Mouse (Mus musculus): Measurements from ENCODE around the gene Ramp3. TPM values are rescaled to one million over a fixed set of nuclear protein-coding genes. Genes with fewer than 3 reads are reported as not detected.

Ramp3 gene
- polyA plus RNA-seq, 1 experiment = 40.1 TPM

GRCm38 (mm10) chr11:6720746-6721145, 62.4 kb downstream of the Ramp3 start:
- Histone ChIP-seq H3K27me3 (replicated peaks; ENCODE audit: control insufficient read depth, insufficient read depth, low read length) (no peaks in the 10 kb centered on the region), H3K4me3 (ENCODE audit: insufficient read depth, low read depth, low read length) (no peak overlapping the region), H3K27ac (ENCODE audit: insufficient read depth, low read depth, low read length) (no peak overlapping the region), H3K4me1 (ENCODE audit: control insufficient read depth, insufficient read depth, low read length) (no peaks in the 10 kb centered on the region), H3K36me3 (ENCODE audit: control insufficient read depth, insufficient read depth, low read length) (no peaks in the 10 kb centered on the region)
- DNase-seq = no peak
- 94% methylated on average over 5 of the region's 5 CpGs for WGBS
- no peak for TF ChIP-seq POLR2A (IDR thresholded peaks at IDR 0.05; ENCODE audit: low read depth, low read length)
- no peak for TF ChIP-seq CTCF (conservative IDR thresholded peaks at IDR 0.05; ENCODE audit: insufficient read depth, insufficient read length, low read depth, low read length)

GRCm38 (mm10) chr11:6726921-6727320, 68.6 kb downstream of the Ramp3 start:
- H3K4me3 ChIP-seq (ENCODE audit: insufficient read depth, low read depth, low read length) = no peak overlapping the region
- 90% methylated on average over 5 of the region's 5 CpGs for WGBS
- H3K36me3 ChIP-seq (ENCODE audit: control insufficient read depth, insufficient read depth, low read length) = no peaks in the 10 kb centered on the region
- H3K27ac ChIP-seq (ENCODE audit: insufficient read depth, low read depth, low read length) = no peak overlapping the region
- no peak for DNase-seq
- no peak for TF ChIP-seq CTCF (conservative IDR thresholded peaks at IDR 0.05; ENCODE audit: insufficient read depth, insufficient read length, low read depth, low read length)
- TF ChIP-seq POLR2A (IDR thresholded peaks at IDR 0.05; ENCODE audit: low read depth, low read length) = no peak
- H3K4me1 ChIP-seq (ENCODE audit: control insufficient read depth, insufficient read depth, low read length) = no peaks in the 10 kb centered on the region
- no peaks in the 10 kb centered on the region for H3K27me3 ChIP-seq (replicated peaks; ENCODE audit: control insufficient read depth, insufficient read depth, low read length)

Other genes with a start within 250 kb of the Ramp3 start
- 1,045 and 1,237 TPM in 2 replicates for gene Ppia, start 243.1 kb upstream of the Ramp3 start, polyA plus RNA-seq (2012; rRNA removed)
- 60.8 and 76.1 TPM in 2 replicates for gene H2afv, start 214.1 kb upstream of the Ramp3 start, polyA plus RNA-seq (2012; rRNA removed)
- gene Purb, start 182.6 kb upstream of the Ramp3 start, polyA plus RNA-seq (2012; rRNA removed) = 5.8 and 7.6 TPM in 2 replicates
- gene Myo1g, start 137.6 kb upstream of the Ramp3 start, polyA plus RNA-seq (2012; rRNA removed) = 3.2 and 10.3 TPM in 2 replicates
- gene Ccm2, start 111.6 kb upstream of the Ramp3 start, polyA plus RNA-seq (2012; rRNA removed) = 56.1 and 60.8 TPM in 2 replicates
- gene Nacad, start 52.5 kb upstream of the Ramp3 start, polyA plus RNA-seq (2012; rRNA removed) = 2.2 and 2.7 TPM in 2 replicates
- gene Tbrg4, start 32.5 kb upstream of the Ramp3 start, polyA plus RNA-seq (2012; rRNA removed) = 73.9 and 85.3 TPM in 2 replicates
- gene Wap, start 19.9 kb upstream of the Ramp3 start, polyA plus RNA-seq (2012; rRNA removed) = not detected in 2 replicates
- not detected in 2 replicates for gene Gm11983, start 179.1 kb downstream of the Ramp3 start, polyA plus RNA-seq (2012; rRNA removed)